Mouse (Mus musculus) erythroid progenitor cell, adult 5-6 weeks (primary cell): ENCODE results near the gene Cyp2d11. TPM values are rescaled to one million over a fixed set of nuclear protein-coding genes. Genes with fewer than 3 reads are reported as not detected.

Source experiments
- ATAC-seq: replicated peaks from 2 replicates; pipeline ENCODE4 v1.8.0; 2016; ENCODE audit warnings: moderate number of reproducible peaks, mild to moderate bottlenecking, moderate TSS enrichment, inconsistent platforms; ENCODE audit not compliant: poor library complexity, low FRiP score, severe bottlenecking
- total RNA-seq, 2 experiments: library from RNA; stranded (forward) in 1 of 2; stranded (reverse) in 1 of 2; fragments of 150-400 nt in 1 of 2; fragments of 186-747, 209-891 nt in 1 of 2; gene quantifications; 2 replicates each; pipeline versions ENCODE4 v1.2.3 to v1.2.4; 2015 to 2017; ENCODE audit warnings: low replicate concordance in 2 of 2

Cyp2d11 gene
- total RNA-seq, 2 experiments from 2014 or later = not detected

GRCm38 (mm10) chr15:82354126-82354945 lies 39.5 kb downstream of the Cyp2d11 start, which contains the start of gene Ndufa6:
Ndufa6 (minus strand) TSS chr15:82354322.
- peak; percentile 95 for ATAC-seq

- peak; percentile 4; the same call in 1 of the 2 replicates for ATAC-seq
Measured at GRCm38 (mm10) chr15:82353745-82354113, 40.1 kb downstream of the Cyp2d11 start.

- no peak for ATAC-seq
Measured at GRCm38 (mm10) chr15:82353078-82353744, 40.6 kb downstream of the Cyp2d11 start.

GRCm38 (mm10) chr15:82351480-82351879 lies 42.3 kb downstream of the Cyp2d11 start:
- ATAC-seq = no peak

- no peak for ATAC-seq
Measured at GRCm38 (mm10) chr15:82350349-82350748, 43.5 kb downstream of the Cyp2d11 start.

- no peak for ATAC-seq
Measured at GRCm38 (mm10) chr15:82348999-82349341, 44.9 kb downstream of the Cyp2d11 start.

- no peak for ATAC-seq
Measured at GRCm38 (mm10) chr15:82348258-82348998, 45.4 kb downstream of the Cyp2d11 start.

GRCm38 (mm10) chr15:82347852-82348251 lies 46.0 kb downstream of the Cyp2d11 start:
- ATAC-seq = no peak

- no peak for ATAC-seq
Measured at GRCm38 (mm10) chr15:82347303-82347676, 46.5 kb downstream of the Cyp2d11 start.

- no peak for ATAC-seq
Measured at GRCm38 (mm10) chr15:82346580-82347302, 47.1 kb downstream of the Cyp2d11 start.

GRCm38 (mm10) chr15:82345820-82346470 lies 47.9 kb downstream of the Cyp2d11 start:
- peak; percentile 72 for ATAC-seq

- ATAC-seq = no peak
Measured at GRCm38 (mm10) chr15:82344971-82345370, 48.9 kb downstream of the Cyp2d11 start.

- no peak for ATAC-seq
Measured at GRCm38 (mm10) chr15:82343368-82344287, 50.2 kb downstream of the Cyp2d11 start.

GRCm38 (mm10) chr15:82342543-82342935 lies 51.3 kb downstream of the Cyp2d11 start:
- no peak for ATAC-seq

GRCm38 (mm10) chr15:82341675-82342542 lies 51.9 kb downstream of the Cyp2d11 start:
- ATAC-seq = peak; percentile 48

GRCm38 (mm10) chr15:82341036-82341501 lies 52.8 kb downstream of the Cyp2d11 start:
- ATAC-seq = peak; percentile 31

- ATAC-seq = peak; percentile 17; the same call in 1 of the 2 replicates
Measured at GRCm38 (mm10) chr15:82340414-82341035, 53.3 kb downstream of the Cyp2d11 start.
